Mouse (Mus musculus): ENCODE results near the gene Crebbp.

DNA sequence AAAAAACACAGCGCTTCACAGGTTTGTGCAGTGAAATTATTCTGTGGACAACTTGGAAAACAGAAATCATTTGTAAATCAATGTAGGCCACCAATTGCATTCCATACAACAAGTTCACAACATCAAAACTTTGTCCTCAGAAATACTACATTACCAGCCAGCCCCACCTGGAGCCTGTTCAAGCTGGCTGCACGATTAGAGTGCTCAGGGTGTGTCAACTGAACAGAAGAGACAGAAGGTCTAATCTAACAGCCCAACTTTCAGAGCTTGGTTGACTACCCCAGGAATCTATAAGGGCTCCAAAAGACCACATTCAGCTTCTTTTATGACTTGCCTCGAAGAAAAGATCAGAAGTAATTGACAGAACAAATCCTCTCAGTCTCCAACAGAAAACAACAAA lies 44.3 kb downstream of the Crebbp start:
- TF ChIP-seq CTCF (IDR thresholded peaks at IDR 0.05; ENCODE audit: low read depth, low read length): no peak
- no peak for TF ChIP-seq POLR2A (IDR thresholded peaks at IDR 0.05; ENCODE audit: borderline replicate concordance, low read depth, low read length)
